Mouse (Mus musculus): ENCODE measurements around the gene Ypel5. TPM values are rescaled to one million over a fixed set of nuclear protein-coding genes. Genes with fewer than 3 reads are reported as not detected.

Gene Ypel5
- polyA plus RNA-seq, 1 experiment = 30.6 TPM

DNA sequence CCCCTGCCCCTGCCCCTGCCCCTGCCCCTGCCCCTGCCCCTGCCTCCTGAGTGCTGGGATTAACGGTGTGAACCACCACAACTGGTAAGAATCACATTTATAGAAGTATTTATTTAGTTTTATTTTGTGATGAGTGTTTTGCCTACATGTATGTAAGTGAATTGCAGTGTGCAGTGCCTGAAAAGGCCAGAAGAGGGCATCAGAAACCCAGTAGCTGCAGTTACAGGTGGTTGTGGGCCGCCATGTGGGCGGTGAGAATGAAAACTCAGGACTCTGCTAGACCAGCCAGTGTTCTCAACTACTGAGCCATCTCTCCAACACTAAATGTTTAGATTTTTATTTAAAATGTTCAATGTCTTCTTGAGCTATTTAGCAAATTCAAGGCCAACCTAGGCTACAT is 39.7 kb upstream of the Ypel5 start:
- Histone ChIP-seq H3K9me3 (replicated peaks; ENCODE audit: control insufficient read depth, insufficient read depth, low read length, poor library complexity, severe bottlenecking) (no peaks in the 10 kb centered on the region), H3K27ac (ENCODE audit: insufficient read depth, low read length) (no peak overlapping the region), H3K9ac (ENCODE audit: low read depth, poor library complexity, severe bottlenecking) (no peak overlapping the region), H3K4me3 (ENCODE audit: low read depth, low read length) (no peak overlapping the region), H3K4me1 (ENCODE audit: control insufficient read depth, insufficient read depth, low read length) (no peaks in the 10 kb centered on the region), H3K36me3 (ENCODE audit: control insufficient read depth, insufficient read depth, low read length, poor library complexity, severe bottlenecking) (no peaks in the 10 kb centered on the region), H3K27me3 (ENCODE audit: control insufficient read depth, insufficient read depth, low read length, poor library complexity, severe bottlenecking) (no peaks in the 10 kb centered on the region)
- TF ChIP-seq POLR2A (IDR thresholded peaks at IDR 0.05; ENCODE audit: insufficient read depth, low read length) (no peak), CTCF (IDR thresholded peaks at IDR 0.05; ENCODE audit: low read depth, low read length) (peak; percentile 20), EP300 (IDR thresholded peaks at IDR 0.05; ENCODE audit: insufficient read depth, low read depth, low read length) (no peak)

- H3K4me3 ChIP-seq (ENCODE audit: low read depth, low read length) = no peak overlapping the region
- no peaks in the 10 kb centered on the region for H3K4me1 ChIP-seq (ENCODE audit: control insufficient read depth, insufficient read depth, low read length)
- H3K27me3 ChIP-seq (ENCODE audit: control insufficient read depth, insufficient read depth, low read length, poor library complexity, severe bottlenecking) = no peaks in the 10 kb centered on the region
- TF ChIP-seq CTCF (IDR thresholded peaks at IDR 0.05; ENCODE audit: low read depth, low read length) (peak; percentile 37), EP300 (IDR thresholded peaks at IDR 0.05; ENCODE audit: insufficient read depth, low read depth, low read length) (no peak)
- no peak overlapping the region for H3K27ac ChIP-seq (ENCODE audit: insufficient read depth, low read length)
- no peaks in the 10 kb centered on the region for H3K9me3 ChIP-seq (replicated peaks; ENCODE audit: control insufficient read depth, insufficient read depth, low read length, poor library complexity, severe bottlenecking)
- no peak overlapping the region for H3K9ac ChIP-seq (ENCODE audit: low read depth, poor library complexity, severe bottlenecking)
- H3K36me3 ChIP-seq (ENCODE audit: control insufficient read depth, insufficient read depth, low read length, poor library complexity, severe bottlenecking) = no peaks in the 10 kb centered on the region
These were observed 38.4 kb upstream of the Ypel5 start for GRCm38 (mm10) chr17:72797867-72798266.

GRCm38 (mm10) chr17:72809942-72810654 is 26.2 kb upstream of the Ypel5 start:
- H3K27ac ChIP-seq (ENCODE audit: insufficient read depth, low read length) = no peak overlapping the region
- no peak for TF ChIP-seq POLR2A (IDR thresholded peaks at IDR 0.05; ENCODE audit: insufficient read depth, low read length)
- TF ChIP-seq EP300 (IDR thresholded peaks at IDR 0.05; ENCODE audit: insufficient read depth, low read depth, low read length) = no peak
- TF ChIP-seq CTCF (IDR thresholded peaks at IDR 0.05; ENCODE audit: low read depth, low read length) = no peak
- no peak overlapping the region for H3K9ac ChIP-seq (ENCODE audit: low read depth, poor library complexity, severe bottlenecking)
- H3K4me3 ChIP-seq (ENCODE audit: low read depth, low read length) = no peak overlapping the region
- no peaks in the 10 kb centered on the region for H3K4me1 ChIP-seq (ENCODE audit: control insufficient read depth, insufficient read depth, low read length)
- no peaks in the 10 kb centered on the region for H3K27me3 ChIP-seq (ENCODE audit: control insufficient read depth, insufficient read depth, low read length, poor library complexity, severe bottlenecking)
- H3K9me3 ChIP-seq (replicated peaks; ENCODE audit: control insufficient read depth, insufficient read depth, low read length, poor library complexity, severe bottlenecking) = no peaks in the 10 kb centered on the region
- H3K36me3 ChIP-seq (ENCODE audit: control insufficient read depth, insufficient read depth, low read length, poor library complexity, severe bottlenecking) = no peaks in the 10 kb centered on the region

- Histone ChIP-seq H3K27ac (ENCODE audit: insufficient read depth, low read length) (no peak overlapping the region), H3K27me3 (ENCODE audit: control insufficient read depth, insufficient read depth, low read length, poor library complexity, severe bottlenecking) (no peaks in the 10 kb centered on the region), H3K9ac (ENCODE audit: low read depth, poor library complexity, severe bottlenecking) (no peak overlapping the region), H3K4me3 (ENCODE audit: low read depth, low read length) (no peak overlapping the region), H3K9me3 (replicated peaks; ENCODE audit: control insufficient read depth, insufficient read depth, low read length, poor library complexity, severe bottlenecking) (no peaks in the 10 kb centered on the region), H3K36me3 (ENCODE audit: control insufficient read depth, insufficient read depth, low read length, poor library complexity, severe bottlenecking) (no peaks in the 10 kb centered on the region), H3K4me1 (ENCODE audit: control insufficient read depth, insufficient read depth, low read length) (no peaks in the 10 kb centered on the region)
- TF ChIP-seq CTCF (IDR thresholded peaks at IDR 0.05; ENCODE audit: low read depth, low read length) (peak; percentile 83), EP300 (IDR thresholded peaks at IDR 0.05; ENCODE audit: insufficient read depth, low read depth, low read length) (no peak), POLR2A (IDR thresholded peaks at IDR 0.05; ENCODE audit: insufficient read depth, low read length) (no peak)
These were observed 22.6 kb upstream of the Ypel5 start for GRCm38 (mm10) chr17:72813419-72814315.

DNA sequence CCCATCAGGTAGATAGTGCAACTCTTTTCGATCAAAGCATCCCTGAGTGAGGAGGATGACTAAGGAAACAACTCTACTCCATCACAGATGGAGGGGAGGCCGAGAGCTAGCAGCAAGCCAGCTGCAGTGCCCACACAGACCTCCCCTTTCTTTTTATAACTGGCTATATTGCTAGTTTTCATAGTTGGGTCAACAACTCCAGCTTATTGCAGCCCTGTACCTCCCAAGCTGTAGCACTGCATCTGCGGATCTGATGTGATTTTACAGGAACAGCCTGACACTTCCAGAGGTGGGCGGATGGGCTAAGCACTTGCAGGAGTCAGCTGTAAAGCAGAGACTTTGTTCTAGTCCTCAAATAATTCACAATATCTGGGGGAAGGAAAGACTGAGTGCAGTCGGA is 18.7 kb upstream of the Ypel5 start:
- H3K4me3 ChIP-seq (ENCODE audit: low read depth, low read length) = no peak overlapping the region
- H3K27me3 ChIP-seq (ENCODE audit: control insufficient read depth, insufficient read depth, low read length, poor library complexity, severe bottlenecking) = no peaks in the 10 kb centered on the region
- no peak overlapping the region for H3K9ac ChIP-seq (ENCODE audit: low read depth, poor library complexity, severe bottlenecking)
- H3K9me3 ChIP-seq (replicated peaks; ENCODE audit: control insufficient read depth, insufficient read depth, low read length, poor library complexity, severe bottlenecking) = no peaks in the 10 kb centered on the region
- no peaks in the 10 kb centered on the region for H3K36me3 ChIP-seq (ENCODE audit: control insufficient read depth, insufficient read depth, low read length, poor library complexity, severe bottlenecking)
- no peaks in the 10 kb centered on the region for H3K4me1 ChIP-seq (ENCODE audit: control insufficient read depth, insufficient read depth, low read length)
- H3K27ac ChIP-seq (ENCODE audit: insufficient read depth, low read length) = no peak overlapping the region
- no peak for TF ChIP-seq EP300 (IDR thresholded peaks at IDR 0.05; ENCODE audit: insufficient read depth, low read depth, low read length)
- TF ChIP-seq CTCF (IDR thresholded peaks at IDR 0.05; ENCODE audit: low read depth, low read length) = no peak
- no peak for TF ChIP-seq POLR2A (IDR thresholded peaks at IDR 0.05; ENCODE audit: insufficient read depth, low read length)

- TF ChIP-seq CTCF (IDR thresholded peaks at IDR 0.05; ENCODE audit: low read depth, low read length) (no peak), POLR2A (IDR thresholded peaks at IDR 0.05; ENCODE audit: insufficient read depth, low read length) (no peak), EP300 (IDR thresholded peaks at IDR 0.05; ENCODE audit: insufficient read depth, low read depth, low read length) (no peak)
- no peaks in the 10 kb centered on the region for H3K9me3 ChIP-seq (replicated peaks; ENCODE audit: control insufficient read depth, insufficient read depth, low read length, poor library complexity, severe bottlenecking)
- H3K27ac ChIP-seq (ENCODE audit: insufficient read depth, low read length) = no peak overlapping the region
- no peaks in the 10 kb centered on the region for H3K36me3 ChIP-seq (ENCODE audit: control insufficient read depth, insufficient read depth, low read length, poor library complexity, severe bottlenecking)
- H3K27me3 ChIP-seq (ENCODE audit: control insufficient read depth, insufficient read depth, low read length, poor library complexity, severe bottlenecking) = no peaks in the 10 kb centered on the region
- H3K9ac ChIP-seq (ENCODE audit: low read depth, poor library complexity, severe bottlenecking) = no peak overlapping the region
- no peaks in the 10 kb centered on the region for H3K4me1 ChIP-seq (ENCODE audit: control insufficient read depth, insufficient read depth, low read length)
- H3K4me3 ChIP-seq (ENCODE audit: low read depth, low read length) = no peak overlapping the region
These were observed 16.5 kb upstream of the Ypel5 start for GRCm38 (mm10) chr17:72819714-72820113.

All from ES-Bruce4 (cell line).